Mouse (Mus musculus): ENCODE data around the gene Trak1. TPM values are rescaled to one million over a fixed set of nuclear protein-coding genes. Genes with fewer than 3 reads are reported as not detected.

Gene Trak1
- polyA plus RNA-seq, 1 experiment: 41.5 TPM

GRCm38 (mm10) chr9:121454891-121455290 lies 157.6 kb downstream of the Trak1 start:
- no peak for TF ChIP-seq CTCF (IDR thresholded peaks at IDR 0.05; ENCODE audit: borderline replicate concordance, insufficient read depth, low read length)
- no peak for TF ChIP-seq POLR2A (IDR thresholded peaks at IDR 0.05; ENCODE audit: low read depth, low read length)
- Histone ChIP-seq H3K4me3 (ENCODE audit: insufficient read depth, low read length) (no peak overlapping the region), H3K27ac (ENCODE audit: insufficient read depth, low read length) (no peak overlapping the region), H3K4me1 (ENCODE audit: control insufficient read depth, insufficient read depth, low read length) (no peaks in the 10 kb centered on the region)

GRCm38 (mm10) chr9:121456739-121457515 lies 159.6 kb downstream of the Trak1 start:
- no peak for TF ChIP-seq CTCF (IDR thresholded peaks at IDR 0.05; ENCODE audit: borderline replicate concordance, insufficient read depth, low read length)
- no peak for TF ChIP-seq POLR2A (IDR thresholded peaks at IDR 0.05; ENCODE audit: low read depth, low read length)
- Histone ChIP-seq H3K4me1 (ENCODE audit: control insufficient read depth, insufficient read depth, low read length) (no peaks in the 10 kb centered on the region), H3K27ac (ENCODE audit: insufficient read depth, low read length) (no peak overlapping the region), H3K4me3 (ENCODE audit: insufficient read depth, low read length) (no peak overlapping the region)

- no peaks in the 10 kb centered on the region for H3K4me1 ChIP-seq (ENCODE audit: control insufficient read depth, insufficient read depth, low read length)
- H3K27ac ChIP-seq (ENCODE audit: insufficient read depth, low read length): no peak overlapping the region
- H3K4me3 ChIP-seq (ENCODE audit: insufficient read depth, low read length): no peak overlapping the region
- TF ChIP-seq POLR2A (IDR thresholded peaks at IDR 0.05; ENCODE audit: low read depth, low read length): no peak
- TF ChIP-seq CTCF (IDR thresholded peaks at IDR 0.05; ENCODE audit: borderline replicate concordance, insufficient read depth, low read length): peak; percentile 89
Observed at GRCm38 (mm10) chr9:121458466-121458865, 161.2 kb downstream of the Trak1 start.

GRCm38 (mm10) chr9:121459950-121460349 lies 162.6 kb downstream of the Trak1 start:
- TF ChIP-seq CTCF (IDR thresholded peaks at IDR 0.05; ENCODE audit: borderline replicate concordance, insufficient read depth, low read length) (no peak), POLR2A (IDR thresholded peaks at IDR 0.05; ENCODE audit: low read depth, low read length) (no peak)
- H3K27ac ChIP-seq (ENCODE audit: insufficient read depth, low read length): no peak overlapping the region
- no peak overlapping the region for H3K4me3 ChIP-seq (ENCODE audit: insufficient read depth, low read length)
- no peaks in the 10 kb centered on the region for H3K4me1 ChIP-seq (ENCODE audit: control insufficient read depth, insufficient read depth, low read length)

- Histone ChIP-seq H3K4me1 (ENCODE audit: control insufficient read depth, insufficient read depth, low read length) (no peaks in the 10 kb centered on the region), H3K4me3 (ENCODE audit: insufficient read depth, low read length) (no peak overlapping the region), H3K27ac (ENCODE audit: insufficient read depth, low read length) (no peak overlapping the region)
- TF ChIP-seq POLR2A (IDR thresholded peaks at IDR 0.05; ENCODE audit: low read depth, low read length) (no peak), CTCF (IDR thresholded peaks at IDR 0.05; ENCODE audit: borderline replicate concordance, insufficient read depth, low read length) (no peak)
Observed at GRCm38 (mm10) chr9:121460527-121460926, 163.2 kb downstream of the Trak1 start.

- no peak for TF ChIP-seq CTCF (IDR thresholded peaks at IDR 0.05; ENCODE audit: borderline replicate concordance, insufficient read depth, low read length)
- TF ChIP-seq POLR2A (IDR thresholded peaks at IDR 0.05; ENCODE audit: low read depth, low read length): no peak
- no peaks in the 10 kb centered on the region for H3K4me1 ChIP-seq (ENCODE audit: control insufficient read depth, insufficient read depth, low read length)
Observed at GRCm38 (mm10) chr9:121467460-121467859, 170.2 kb downstream of the Trak1 start.

GRCm38 (mm10) chr9:121469711-121470110 lies 172.4 kb downstream of the Trak1 start:
- H3K4me3 ChIP-seq (ENCODE audit: insufficient read depth, low read length): no peak overlapping the region
- TF ChIP-seq POLR2A (IDR thresholded peaks at IDR 0.05; ENCODE audit: low read depth, low read length): no peak
- no peak for TF ChIP-seq CTCF (IDR thresholded peaks at IDR 0.05; ENCODE audit: borderline replicate concordance, insufficient read depth, low read length)
- no peaks in the 10 kb centered on the region for H3K4me1 ChIP-seq (ENCODE audit: control insufficient read depth, insufficient read depth, low read length)
- no peak overlapping the region for H3K27ac ChIP-seq (ENCODE audit: insufficient read depth, low read length)

More at GRCm38 (mm10) chr9:121467460-121467859, 170.2 kb downstream of the Trak1 start:
- H3K4me3 ChIP-seq (ENCODE audit: insufficient read depth, low read length): no peak overlapping the region
- H3K27ac ChIP-seq (ENCODE audit: insufficient read depth, low read length): no peak overlapping the region

GRCm38 (mm10) chr9:121474771-121475170 lies 177.5 kb downstream of the Trak1 start:
- Histone ChIP-seq H3K4me1 (ENCODE audit: control insufficient read depth, insufficient read depth, low read length) (no peaks in the 10 kb centered on the region), H3K27ac (ENCODE audit: insufficient read depth, low read length) (no peak overlapping the region), H3K4me3 (ENCODE audit: insufficient read depth, low read length) (no peak overlapping the region)
- TF ChIP-seq CTCF (IDR thresholded peaks at IDR 0.05; ENCODE audit: borderline replicate concordance, insufficient read depth, low read length): no peak
- TF ChIP-seq POLR2A (IDR thresholded peaks at IDR 0.05; ENCODE audit: low read depth, low read length): no peak

- Histone ChIP-seq H3K27ac (ENCODE audit: insufficient read depth, low read length) (no peak overlapping the region), H3K4me3 (ENCODE audit: insufficient read depth, low read length) (no peak overlapping the region), H3K4me1 (ENCODE audit: control insufficient read depth, insufficient read depth, low read length) (no peaks in the 10 kb centered on the region)
- TF ChIP-seq CTCF (IDR thresholded peaks at IDR 0.05; ENCODE audit: borderline replicate concordance, insufficient read depth, low read length) (no peak), POLR2A (IDR thresholded peaks at IDR 0.05; ENCODE audit: low read depth, low read length) (no peak)
Observed at GRCm38 (mm10) chr9:121475488-121476452, 178.5 kb downstream of the Trak1 start.
